Mouse (Mus musculus) embryonic stem cell, embryonic (primary cell): ENCODE measurements around the gene Gle1.

Source experiments
- CTCF ChIA-PET, 4 experiments: fragments of 300-600 bp in 2 of 4; fragments of 350-600 bp in 2 of 4; sonication (Branson Sonifier 250); formaldehyde crosslinking; loops; one replicate each; lab custom pipeline; 2022; ENCODE audit warnings: inconsistent platforms in 2 of 4; lab: Charles Lee
- POLR2A ChIA-PET, 4 experiments: fragments of 300-600 bp in 2 of 4; fragments of 350-600 bp in 2 of 4; sonication (Branson Sonifier 250); formaldehyde crosslinking; loops; one replicate each; lab custom pipeline; 2022; ENCODE audit warnings: antibody characterized with exemption in 4 of 4, inconsistent platforms in 1 of 4; lab: Charles Lee

Gle1 gene

DNA sequence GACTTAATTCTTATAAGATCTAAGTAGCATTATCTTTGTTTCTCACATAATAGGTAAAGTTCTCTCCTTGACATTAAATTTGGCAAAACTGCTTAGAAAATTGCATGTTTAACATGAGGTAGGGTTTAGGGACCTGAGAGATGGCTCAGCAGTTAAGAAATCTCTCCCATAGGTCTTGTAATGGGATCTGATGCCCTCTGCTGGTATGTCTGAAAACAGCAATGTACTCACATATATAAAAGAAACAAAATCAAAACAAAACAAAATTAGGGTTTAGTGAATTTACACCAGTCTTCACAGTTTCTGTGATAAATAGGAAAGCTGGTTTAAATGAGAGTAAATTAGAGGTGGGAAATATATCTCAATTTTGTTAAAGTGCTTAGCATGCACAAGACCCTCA lies 42.1 kb downstream of the Gle1 start:
- POLR2A ChIA-PET = interaction anchor here in 2 of 4 experiments (0.6 to 20.7 kb wide), 21 partner anchors 8 to 343 kb away, joined by 3 to 340 read pairs (median 4); partner anchors contain the start of genes Gle1 (in 2 of the 2), Sptan1 (in 2 of the 2) and Urm1 (in 1 of the 2)

DNA sequence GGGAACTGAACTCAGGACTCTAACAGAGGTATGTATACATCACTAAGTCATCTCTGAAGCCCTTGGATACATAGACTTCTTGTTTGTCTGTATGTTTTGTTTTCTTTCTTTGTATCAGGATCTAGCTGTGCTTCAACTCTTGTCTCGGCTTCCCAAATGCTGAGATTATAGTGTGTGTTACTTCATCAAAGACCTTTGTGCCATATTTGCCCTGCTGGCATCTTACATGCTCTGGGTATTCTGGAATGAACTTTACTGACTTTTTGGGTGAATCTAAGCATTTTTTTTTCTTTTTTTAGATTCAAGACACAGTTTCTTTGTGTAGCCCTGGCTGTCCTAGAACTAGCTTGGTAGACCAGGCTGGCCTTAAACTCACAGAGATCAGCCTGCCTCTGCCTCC lies 45.4 kb downstream of the Gle1 start:
- CTCF ChIA-PET = interaction anchor here in 2 of 4 experiments (0.6 to 0.7 kb wide), 2 partner anchors 31 to 177 kb away, joined by 3 read pairs; no protein-coding TSS in a partner anchor
- POLR2A ChIA-PET = interaction anchor here in 3 of 4 experiments (0.9 to 20.7 kb wide), 9 partner anchors 8 to 82 kb away, joined by 3 to 340 read pairs (median 4); partner anchors contain the start of gene Sptan1 (in 2 of the 3)

More for the DNA sequence above, 42.1 kb downstream of the Gle1 start:
- CTCF ChIA-PET = interaction anchor here in 2 of 4 experiments (0.6 to 2.1 kb wide), 14 partner anchors 10 to 212 kb away, joined by 3 to 9 read pairs (median 4); partner anchors contain the start of genes Cercam (in 1 of the 2) and Gle1 (in 1 of the 2)

GRCm38 (mm10) chr2:29991962-29992361 lies 56.7 kb downstream of the Gle1 start:
- POLR2A ChIA-PET = interaction anchor here in 2 of 4 experiments (1.0 to 2.7 kb wide), 6 partner anchors 8 to 74 kb away, joined by 3 to 21 read pairs (median 4); no protein-coding TSS in a partner anchor
- CTCF ChIA-PET = no interaction called here

GRCm38 (mm10) chr2:30009101-30009500 lies 73.9 kb downstream of the Gle1 start:
- CTCF ChIA-PET = no interaction called here

More at GRCm38 (mm10) chr2:30009101-30009500, 73.9 kb downstream of the Gle1 start:
- POLR2A ChIA-PET = no interaction called here
